Mouse (Mus musculus) neutrophil, adult 5-6 weeks (primary cell): ENCODE results near the gene Plekhj1. TPM values are rescaled to one million over a fixed set of nuclear protein-coding genes. Genes with fewer than 3 reads are reported as not detected.

Source experiments
- ATAC-seq: fragments of 151-379, 151-347 bp; 2 replicates; pipeline ENCODE4 v1.8.0; 2017; ENCODE audit warnings: mild to moderate bottlenecking, moderate TSS enrichment; ENCODE audit not compliant: insufficient number of reproducible peaks, poor library complexity, low FRiP score, severe bottlenecking; ENCODE audit errors: extremely low read depth
- total RNA-seq: library from RNA; stranded (forward); fragments of 200-1000 nt; gene quantifications from 2 replicates; pipeline ENCODE4 v1.2.3, GENCODE M21; 2017

The Plekhj1 gene
- total RNA-seq, 1 experiment from 2014 or later, result 50.4 TPM

- no peak for ATAC-seq
These were observed 6.8 kb downstream of the Plekhj1 start for GRCm38 (mm10) chr10:80791476-80792174.

DNA sequence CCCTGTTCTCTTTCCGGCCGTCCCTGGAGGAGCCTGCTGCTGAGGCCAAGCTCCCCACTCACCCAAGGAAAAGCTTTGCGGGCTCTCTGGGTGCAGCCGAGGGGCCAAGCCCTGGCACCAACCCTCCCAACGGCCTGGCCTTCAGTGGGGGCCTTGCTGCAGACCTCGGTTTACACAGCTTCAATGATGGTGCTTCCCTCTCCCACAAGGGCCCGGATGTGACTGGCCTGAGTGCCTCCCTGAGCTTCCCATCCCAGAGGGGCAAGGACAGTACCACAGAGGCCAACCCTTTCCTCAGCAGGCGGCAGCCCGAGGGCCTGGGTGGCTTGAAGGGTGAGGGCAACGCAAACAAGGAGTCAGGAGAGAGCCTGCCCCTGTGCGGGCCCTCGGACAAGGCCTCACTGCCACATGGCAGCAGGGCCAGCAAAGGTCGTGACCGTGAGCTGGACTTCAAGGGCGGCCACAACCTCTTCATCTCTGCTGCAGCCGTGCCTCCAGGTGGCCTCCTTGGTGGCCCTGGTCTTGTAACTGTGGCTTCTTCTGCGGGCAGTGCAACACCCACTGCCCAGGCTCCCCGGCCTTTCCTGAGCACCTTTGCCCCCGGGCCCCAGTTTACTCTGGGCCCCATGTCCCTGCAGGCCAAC is 7.5 kb downstream of the Plekhj1 start:
- ATAC-seq, result no peak

- ATAC-seq, result no peak
These were observed 10.9 kb downstream of the Plekhj1 start for GRCm38 (mm10) chr10:80787517-80787916.

- ATAC-seq, result no peak
These were observed 12.5 kb downstream of the Plekhj1 start for GRCm38 (mm10) chr10:80785963-80786362.

- no peak for ATAC-seq
These were observed 13.6 kb downstream of the Plekhj1 start for GRCm38 (mm10) chr10:80784871-80785270.

DNA sequence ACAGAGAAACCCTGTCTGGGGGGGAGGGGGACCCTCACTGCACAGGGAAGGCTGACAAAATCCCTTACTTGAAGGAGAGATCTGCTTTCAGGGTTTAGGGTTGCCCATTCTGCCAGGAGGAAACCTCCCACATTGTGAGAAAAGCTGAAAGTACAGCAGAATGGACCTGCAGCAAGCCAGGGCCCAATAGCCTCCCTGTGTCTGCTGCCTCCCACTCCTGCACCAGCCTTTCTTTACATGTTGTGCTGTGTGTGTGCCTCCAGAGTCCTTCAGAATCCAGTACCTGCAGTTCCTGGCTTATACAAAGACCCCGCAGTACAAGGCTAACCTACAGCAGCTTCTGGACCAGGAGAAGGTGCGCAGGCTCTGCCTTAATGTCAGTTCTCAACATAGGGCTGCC is 14.1 kb downstream of the Plekhj1 start:
- no peak for ATAC-seq

DNA sequence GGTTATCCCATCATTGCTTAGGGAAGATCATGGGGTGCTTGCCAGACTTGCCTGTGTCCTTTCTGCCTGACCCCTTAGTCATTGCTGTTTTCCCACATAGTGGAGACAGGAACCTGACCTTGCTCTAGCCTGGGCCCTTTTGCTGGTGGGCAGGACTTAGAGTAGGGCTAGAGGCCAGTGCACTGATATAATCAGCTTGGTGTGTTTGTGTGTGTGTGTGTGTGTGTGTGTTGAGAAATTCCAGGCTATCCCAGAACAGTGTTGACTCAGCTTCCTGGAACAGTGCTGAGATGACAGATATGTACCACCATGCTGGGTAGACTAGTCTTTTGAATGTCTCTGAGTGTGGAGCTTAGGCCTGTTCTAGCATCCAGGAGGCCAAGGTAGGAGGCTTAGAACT is 18.9 kb downstream of the Plekhj1 start:
- no peak for ATAC-seq

GRCm38 (mm10) chr10:80777123-80777522 is 21.3 kb downstream of the Plekhj1 start:
- ATAC-seq, result no peak

- no peak for ATAC-seq
These were observed 22.0 kb downstream of the Plekhj1 start for GRCm38 (mm10) chr10:80776358-80776869.

DNA sequence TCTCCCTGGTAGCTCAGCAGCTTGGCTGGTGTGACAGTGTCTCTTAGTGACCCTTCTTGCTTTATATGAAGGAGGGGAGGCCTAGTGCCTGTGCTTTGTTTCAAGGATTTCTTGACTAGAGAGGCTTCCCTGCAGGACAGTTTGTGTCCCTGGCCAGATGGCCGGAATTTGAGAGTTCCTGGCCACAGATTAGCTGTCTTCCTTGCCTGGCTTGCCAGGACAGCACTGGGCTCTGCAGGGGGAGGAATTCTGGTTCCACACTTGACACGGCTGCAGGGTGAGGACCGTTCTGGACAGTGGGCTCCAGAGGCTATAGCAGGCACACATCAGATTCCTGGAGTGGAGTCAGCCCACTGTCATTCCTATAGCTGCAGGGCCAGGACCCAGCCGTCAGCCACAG is 22.7 kb downstream of the Plekhj1 start:
- ATAC-seq, result no peak

DNA sequence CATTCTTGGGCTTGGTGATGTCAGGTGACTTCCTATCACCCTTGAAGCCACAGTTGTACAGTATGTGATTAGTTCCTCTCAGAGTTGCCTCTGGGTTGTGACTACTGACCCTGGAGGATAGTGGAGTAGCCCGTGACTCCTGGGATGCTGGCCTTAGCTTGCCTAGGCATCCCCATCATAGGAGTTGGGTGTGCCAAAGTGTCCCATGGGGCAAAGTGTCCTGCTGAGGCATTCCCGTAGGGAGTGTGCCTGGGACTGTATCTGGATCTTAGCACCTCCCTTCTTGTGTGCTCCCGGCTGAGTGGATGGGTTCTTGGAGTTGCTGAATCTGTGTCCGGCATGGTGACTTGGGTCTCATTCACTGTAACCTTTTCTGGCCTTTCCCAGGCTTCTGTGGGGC is 23.4 kb downstream of the Plekhj1 start:
- ATAC-seq, result no peak

GRCm38 (mm10) chr10:80774549-80774948 is 23.9 kb downstream of the Plekhj1 start:
- ATAC-seq, result peak; percentile 69

DNA sequence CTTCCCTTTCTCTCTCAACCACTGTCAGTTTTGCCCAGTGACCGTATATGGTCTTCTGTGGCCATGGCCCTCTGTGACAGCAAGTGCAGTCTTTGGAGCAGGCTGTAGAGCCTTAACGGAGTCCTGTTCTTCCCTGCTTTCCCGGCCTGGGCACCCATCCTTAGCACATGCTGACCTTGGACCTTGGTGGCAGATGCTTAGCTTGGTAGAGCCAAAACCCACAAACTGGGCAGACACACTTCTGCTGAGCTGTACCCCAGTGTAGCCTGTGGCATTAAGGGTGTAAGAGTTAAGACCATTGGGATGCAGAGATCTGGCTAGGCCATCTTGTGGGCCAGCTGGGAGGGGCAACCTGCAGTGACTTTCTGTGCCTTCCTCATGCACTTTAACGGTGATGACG is 24.6 kb downstream of the Plekhj1 start:
- no peak for ATAC-seq

- ATAC-seq, result no peak
These were observed 30.1 kb downstream of the Plekhj1 start for GRCm38 (mm10) chr10:80768365-80768764.

DNA sequence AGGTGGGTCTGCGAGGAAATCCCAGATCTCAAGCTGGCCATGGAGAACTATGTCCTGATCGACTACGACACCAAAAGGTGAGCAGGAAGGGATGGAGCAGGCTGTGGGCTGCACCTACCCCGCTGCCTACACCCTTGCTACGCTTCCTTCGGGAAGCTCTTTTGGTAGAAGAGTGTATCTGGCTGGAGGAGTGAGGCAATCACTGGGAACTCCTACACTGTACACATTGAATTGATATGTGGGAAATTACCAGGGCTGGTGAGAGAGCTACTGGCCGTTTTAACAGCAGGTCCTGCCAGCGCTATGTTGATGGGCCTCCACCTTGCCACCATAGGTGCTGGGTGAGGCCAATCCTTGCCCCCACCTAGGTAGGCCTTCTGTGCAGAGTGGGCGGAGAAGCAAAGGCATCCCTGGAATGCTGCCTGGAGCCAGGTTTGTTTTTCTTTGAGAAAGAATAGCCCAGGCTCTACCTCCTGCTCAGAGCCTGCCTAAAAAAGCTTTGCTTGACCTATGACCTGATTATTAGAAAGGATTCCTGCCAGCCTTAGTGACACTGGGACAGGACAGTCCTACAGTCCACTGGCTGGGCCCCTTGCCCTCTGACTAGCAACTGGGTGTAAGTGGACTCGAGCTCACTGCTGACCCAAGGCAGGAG is 32.1 kb downstream of the Plekhj1 start:
- ATAC-seq, result no peak

GRCm38 (mm10) chr10:80765746-80766145 is 32.7 kb downstream of the Plekhj1 start:
- ATAC-seq, result no peak

GRCm38 (mm10) chr10:80763502-80763901 is 34.9 kb downstream of the Plekhj1 start:
- peak; percentile 22; the same call in 1 of the 2 replicates for ATAC-seq

DNA sequence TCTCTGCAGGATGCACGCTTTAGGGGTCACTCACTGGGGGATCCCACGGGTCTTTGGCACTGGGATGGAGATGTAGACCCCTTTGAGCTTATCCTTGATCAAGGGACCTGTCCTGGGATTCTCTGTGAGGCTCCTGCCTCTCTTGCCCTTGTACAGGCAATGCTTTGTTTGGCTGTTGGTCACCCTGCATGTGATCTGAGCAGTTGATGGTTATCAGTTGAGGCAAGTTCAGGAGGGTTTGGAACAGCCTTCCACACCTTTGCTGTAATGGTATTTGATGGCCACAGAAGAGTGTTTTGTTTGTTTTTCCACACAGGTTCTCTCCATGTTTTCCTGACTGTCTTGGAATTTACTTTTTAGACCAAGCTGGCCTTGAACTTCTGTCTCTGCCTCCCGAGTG is 36.6 kb downstream of the Plekhj1 start:
- no peak for ATAC-seq

DNA sequence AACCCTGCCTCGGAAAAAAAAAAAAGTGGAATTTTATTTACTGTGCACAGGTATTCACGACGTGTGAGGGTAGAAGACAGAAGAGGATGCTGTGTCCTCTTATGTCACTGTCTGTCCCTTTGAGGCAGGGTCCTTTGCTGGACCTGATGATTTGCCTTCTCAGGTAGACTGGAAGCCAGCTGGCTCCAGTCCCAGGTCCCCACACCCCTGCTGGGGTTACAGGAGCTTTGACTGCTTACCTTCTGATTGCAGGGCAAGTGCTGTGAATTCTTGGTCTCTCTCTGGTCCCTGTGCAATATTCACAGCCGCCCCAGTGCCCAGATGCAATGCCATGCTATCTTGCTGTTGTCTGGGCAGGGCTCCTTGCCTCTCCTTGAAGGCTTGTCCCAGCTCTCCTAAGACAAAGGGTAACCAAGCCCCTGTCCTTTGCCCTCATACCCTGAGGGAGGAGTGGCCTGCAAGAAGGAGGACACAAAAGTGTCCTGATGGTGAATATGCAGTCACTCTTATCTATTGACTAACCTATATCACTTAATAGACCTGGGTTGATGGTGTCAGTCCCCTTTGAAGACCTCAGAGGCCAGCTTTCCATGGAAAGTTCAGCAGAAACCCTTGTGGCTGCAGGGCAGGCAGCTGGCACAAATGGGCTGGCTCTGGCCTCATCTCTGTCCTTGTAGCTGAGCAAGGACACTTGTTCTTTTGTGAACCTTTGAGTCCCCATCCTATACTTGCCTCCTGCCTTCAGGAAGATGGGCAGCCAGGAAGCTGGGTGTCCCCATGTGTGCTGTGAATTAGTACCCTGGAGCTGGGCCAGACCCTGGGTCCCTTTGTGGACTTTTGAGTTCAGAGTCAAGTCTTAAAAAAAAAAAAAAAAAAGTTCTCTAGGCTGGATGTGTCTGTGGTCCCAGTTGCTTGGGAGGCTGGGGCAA is 37.6 kb downstream of the Plekhj1 start:
- no peak for ATAC-seq
